9 mouse cellular contexts compared by ENCODE assay signal in genomic region chr5:120511643-120512220, GRCm38 (mm10). TPM values are rescaled to one million over a fixed set of nuclear protein-coding genes. Genes with fewer than 3 reads are reported as not detected.
DNase-seq lines count a peak whose midpoint lies in the region; ATAC-seq lines count a peak whose summit lies in the region.
"Had no signal": no experiment of that assay in that cellular context is flagged by ENCODE, and none has a peak within 500 bp of the region (broad histone marks: within the 10 kb centered on the region; RNA-seq: fewer than 3 reads in every experiment).

No protein-coding gene starts in this region.

- no peak overlapping the region for H3K9ac ChIP-seq in forebrain, embryonic 16.5 days (replicated peaks; ENCODE audit: low read depth, low read length)
- H3K9ac ChIP-seq in hindbrain, embryonic 16.5 days (ENCODE audit: low read depth, low read length) = peak overlapping the region; percentile 52; the same call in 1 of the 2 replicates
- peak overlapping the region; percentile 43 for H3K9ac ChIP-seq in lung, embryonic 15.5 days
- no peak overlapping the region; the same call in 1 of the 2 replicates for H3K9ac ChIP-seq in stomach, embryonic 14.5 days (replicated peaks; ENCODE audit: low read depth, low read length)

- ATAC-seq in forebrain, embryonic 16.5 days = no peak; the same call in 1 of the 2 replicates
- no peak for ATAC-seq in hindbrain, embryonic 16.5 days
- no peak for ATAC-seq in lung, embryonic 15.5 days (ENCODE audit: borderline replicate concordance, extremely low read depth, low FRiP score, low TSS enrichment)
- ATAC-seq in stomach, embryonic 14.5 days (ENCODE audit: insufficient number of reproducible peaks, insufficient read depth, low FRiP score, low read depth) = no peak

- H3K4me1 ChIP-seq in forebrain, embryonic 16.5 days (replicated peaks; ENCODE audit: control insufficient read depth, insufficient read depth, low read length) = peaks cover 14% of the 10 kb centered on the region
- peaks cover 11% of the 10 kb centered on the region for H3K4me1 ChIP-seq in hindbrain, embryonic 16.5 days (ENCODE audit: control insufficient read depth, insufficient read depth, low read depth, low read length)
- peaks cover 49% of the 10 kb centered on the region for H3K4me1 ChIP-seq in lung, embryonic 15.5 days
- H3K4me1 ChIP-seq in stomach, embryonic 14.5 days (ENCODE audit: control insufficient read depth, insufficient read depth, low read length) = peaks cover 29% of the 10 kb centered on the region

- no peaks in the 10 kb centered on the region for H3K36me3 ChIP-seq in forebrain, embryonic 16.5 days (ENCODE audit: control insufficient read depth, insufficient read depth)
- H3K36me3 ChIP-seq in hindbrain, embryonic 16.5 days (ENCODE audit: control insufficient read depth, insufficient read depth, low read length) = no peaks in the 10 kb centered on the region
- no peaks in the 10 kb centered on the region for H3K36me3 ChIP-seq in lung, embryonic 15.5 days
- no peaks in the 10 kb centered on the region for H3K36me3 ChIP-seq in stomach, embryonic 14.5 days (ENCODE audit: control insufficient read depth, insufficient read depth, low read length)

- 31% methylated on average over 14 of the region's 14 CpGs for WGBS in forebrain, embryonic 16.5 days
- 36% methylated on average over 14 of the region's 14 CpGs for WGBS in hindbrain, embryonic 16.5 days
- WGBS in lung, embryonic 15.5 days = 19% methylated on average over 14 of the region's 14 CpGs
- WGBS in stomach, embryonic 14.5 days = 27% methylated on average over 14 of the region's 14 CpGs

- no peak overlapping the region for H3K27ac ChIP-seq in forebrain, embryonic 16.5 days (ENCODE audit: low read length)
- no peak overlapping the region for H3K27ac ChIP-seq in hindbrain, embryonic 16.5 days (ENCODE audit: low read depth, low read length)
- peak overlapping the region; percentile 50; the same call in 1 of the 2 replicates for H3K27ac ChIP-seq in lung, embryonic 15.5 days
- H3K27ac ChIP-seq in stomach, embryonic 14.5 days (ENCODE audit: low read length) = no peak overlapping the region

- peaks cover 7% of the 10 kb centered on the region for H3K27me3 ChIP-seq in forebrain, embryonic 16.5 days (replicated peaks; ENCODE audit: control insufficient read depth, insufficient read depth, low read length)
- H3K27me3 ChIP-seq in hindbrain, embryonic 16.5 days (replicated peaks; ENCODE audit: control insufficient read depth, insufficient read depth, low read length) = no peaks in the 10 kb centered on the region
- H3K27me3 ChIP-seq in lung, embryonic 15.5 days = no peaks in the 10 kb centered on the region
- H3K27me3 ChIP-seq in stomach, embryonic 14.5 days (ENCODE audit: control insufficient read depth, insufficient read depth, low read length) = no peaks in the 10 kb centered on the region

- peak; percentile 48 for DNase-seq in urinary bladder, postnatal 14 days (ENCODE audit: low spot score)
- DNase-seq in urinary bladder, postnatal 4 days (ENCODE audit: low spot score in 2 of 2) = no peak
- no peak for DNase-seq in layer of hippocampus, adult 8-10 months (ENCODE audit: low spot score in 2 of 2)
- DNase-seq in right cerebral cortex, postnatal 25 days = no peak

- H3K4me3 ChIP-seq in forebrain, embryonic 16.5 days (replicated peaks; ENCODE audit: low read length) = peak overlapping the region; percentile 47
- H3K4me3 ChIP-seq in hindbrain, embryonic 16.5 days (ENCODE audit: low read length) = peak overlapping the region; percentile 48
- H3K4me3 ChIP-seq in lung, embryonic 15.5 days = peak overlapping the region; percentile 64
- H3K4me3 ChIP-seq in stomach, embryonic 14.5 days (ENCODE audit: low read depth, low read length) = peak overlapping the region; percentile 47

- no peaks in the 10 kb centered on the region for H3K9me3 ChIP-seq in forebrain, embryonic 16.5 days (ENCODE audit: control insufficient read depth, low read length)
- H3K9me3 ChIP-seq in hindbrain, embryonic 16.5 days (ENCODE audit: control insufficient read depth, low read length) = no peaks in the 10 kb centered on the region
- H3K9me3 ChIP-seq in lung, embryonic 15.5 days = no peaks in the 10 kb centered on the region
- no peaks in the 10 kb centered on the region for H3K9me3 ChIP-seq in stomach, embryonic 14.5 days (ENCODE audit: control insufficient read depth, low read depth, low read length)

- H3K4me2 ChIP-seq in forebrain, embryonic 16.5 days (ENCODE audit: low read length) = peak overlapping the region; percentile 66
- H3K4me2 ChIP-seq in hindbrain, embryonic 16.5 days (ENCODE audit: low read length) = peak overlapping the region; percentile 80
- H3K4me2 ChIP-seq in lung, embryonic 15.5 days = peak overlapping the region; percentile 89
- peak overlapping the region; percentile 62 for H3K4me2 ChIP-seq in stomach, embryonic 14.5 days (replicated peaks; ENCODE audit: low read depth, low read length)

RNA-seq across cellular contexts. Expression of gene Slc8b1, which starts 0.8 kb away (rescaled TPM):
- 1.9 and 2.0 TPM in 2 replicates for polyA plus RNA-seq in forebrain, embryonic 16.5 days (2015; fragmentation: Nextera tagmentation; extraction: Ambion mirVana)
- 2.3 and 2.7 TPM in 2 replicates for polyA plus RNA-seq in hindbrain, embryonic 16.5 days (2015; fragmentation: Nextera tagmentation; extraction: Ambion mirVana)
- 6.6 and 6.7 TPM in 2 replicates for polyA plus RNA-seq in lung, embryonic 15.5 days (2015; fragmentation: Nextera tagmentation; extraction: Ambion mirVana)
- polyA plus RNA-seq in stomach, embryonic 14.5 days (2014; fragmentation: Nextera tagmentation; extraction: Ambion mirVana) = 4.1 and 5.4 TPM in 2 replicates
- total RNA-seq in layer of hippocampus, adult 8-10 months (2022) = 10 to 100 TPM in 1 of 4 experiments, 1 to 10 TPM in 3; 9.6 to 10.8 (median 9.8) TPM

RNA-seq across cellular contexts. Expression of gene Plbd2, which starts 8.3 kb away (rescaled TPM):
- 22.9 and 24.6 TPM in 2 replicates for polyA plus RNA-seq in forebrain, embryonic 16.5 days (2015; fragmentation: Nextera tagmentation; extraction: Ambion mirVana)
- polyA plus RNA-seq in hindbrain, embryonic 16.5 days (2015; fragmentation: Nextera tagmentation; extraction: Ambion mirVana) = 37.6 and 39.0 TPM in 2 replicates
- polyA plus RNA-seq in lung, embryonic 15.5 days (2015; fragmentation: Nextera tagmentation; extraction: Ambion mirVana) = 52.6 and 56.1 TPM in 2 replicates
- polyA plus RNA-seq in stomach, embryonic 14.5 days (2014; fragmentation: Nextera tagmentation; extraction: Ambion mirVana) = 39.6 and 40.2 TPM in 2 replicates
- 10 to 100 TPM; 57.9 to 76.5 (median 66.5) TPM for total RNA-seq in layer of hippocampus, adult 8-10 months (2022)

RNA-seq across cellular contexts. Expression of gene Sds, which starts 35.4 kb away (rescaled TPM):
- polyA plus RNA-seq in forebrain, embryonic 16.5 days (2015; fragmentation: Nextera tagmentation; extraction: Ambion mirVana) = not detected in 2 replicates
- 0.40 and 0.80 TPM in 2 replicates for polyA plus RNA-seq in hindbrain, embryonic 16.5 days (2015; fragmentation: Nextera tagmentation; extraction: Ambion mirVana)
- polyA plus RNA-seq in lung, embryonic 15.5 days (2015; fragmentation: Nextera tagmentation; extraction: Ambion mirVana) = not detected in 2 replicates
- polyA plus RNA-seq in stomach, embryonic 14.5 days (2014; fragmentation: Nextera tagmentation; extraction: Ambion mirVana) = not detected in 2 replicates
- under 1 TPM in 2 of 4 experiments, not detected in 2; 0.82 to 0.91 TPM for total RNA-seq in layer of hippocampus, adult 8-10 months (2022)
- total RNA-seq: common myeloid progenitor, adult 5-6 weeks had no signal

RNA-seq across cellular contexts. Expression of gene Sdsl, which starts 39.1 kb away (rescaled TPM):
- polyA plus RNA-seq in forebrain, embryonic 16.5 days (2015; fragmentation: Nextera tagmentation; extraction: Ambion mirVana) = 1.9 and 2.3 TPM in 2 replicates
- polyA plus RNA-seq in hindbrain, embryonic 16.5 days (2015; fragmentation: Nextera tagmentation; extraction: Ambion mirVana) = 8.1 and 9.4 TPM in 2 replicates
- 7.3 and 7.6 TPM in 2 replicates for polyA plus RNA-seq in lung, embryonic 15.5 days (2015; fragmentation: Nextera tagmentation; extraction: Ambion mirVana)
- 5.7 and 5.8 TPM in 2 replicates for polyA plus RNA-seq in stomach, embryonic 14.5 days (2014; fragmentation: Nextera tagmentation; extraction: Ambion mirVana)
- 10 to 100 TPM in 3 of 4 experiments, 1 to 10 TPM in 1; 7.5 to 11.6 (median 10.6) TPM for total RNA-seq in layer of hippocampus, adult 8-10 months (2022)

Comparison
In these comparisons a context has a peak if more than half of its experiments do, and no peak if none do; other contexts are left out.
1. H3K9ac ChIP-seq: peak in hindbrain, embryonic 16.5 days (single experiment) and lung, embryonic 15.5 days (single experiment); none in forebrain, embryonic 16.5 days (single experiment) and stomach, embryonic 14.5 days (single experiment).
2. Peak in every context shown above with its lines, with median percentiles within 50 percentile points of each other: H3K4me2 ChIP-seq and H3K4me3 ChIP-seq.